Mouse (Mus musculus): ENCODE measurements around the gene Stam2.

GRCm38 (mm10) chr2:52676913-52677303, 65.2 kb downstream of the Stam2 start:
- TF ChIP-seq TAL1 (IDR thresholded peaks at IDR 0.05; ENCODE audit: low read length) (no peak), GATA1 (IDR thresholded peaks at IDR 0.05; ENCODE audit: low read length) (no peak)

Data from erythroblast, embryonic 14.5 days (primary cell).